Mouse (Mus musculus) bone marrow macrophage, adult 2 months (primary cell): Measurements from ENCODE around the gene Acpp. TPM values are rescaled to one million over a fixed set of nuclear protein-coding genes. Genes with fewer than 3 reads are reported as not detected.
"Not testable (repeated sequence)": the region's sequence is repeated elsewhere in the genome, so short reads cannot be mapped to it uniquely, and the experiment has no call there.

Experiments
- H3K27ac ChIP-seq: 2 replicates; pipeline ENCODE4 v1.5.1; 2012; ENCODE audit warnings: low read depth, low read length; ENCODE audit not compliant: insufficient read depth
- H3K4me1 ChIP-seq: 2 replicates; pipeline ENCODE4 v1.6.1; 2012; ENCODE audit warnings: low read length; ENCODE audit not compliant: control insufficient read depth, insufficient read depth
- H3K4me3 ChIP-seq: 2 replicates; pipeline ENCODE4 v1.5.1; 2012; ENCODE audit warnings: mild to moderate bottlenecking, low read length, moderate library complexity; ENCODE audit not compliant: insufficient read depth
- CTCF ChIP-seq: IDR thresholded peaks from 2 replicates; pipeline ENCODE4 v1.5.1; 2012; ENCODE audit warnings: low read depth, mild to moderate bottlenecking, low read length, moderate library complexity
- POLR2A ChIP-seq: IDR thresholded peaks from 2 replicates; pipeline ENCODE4 v1.6.1; 2012; ENCODE audit warnings: mild to moderate bottlenecking, low read depth, low read length, borderline replicate concordance
- polyA plus RNA-seq: library from polyadenylated mRNA; stranded (reverse); fragments of >200 nt; gene quantifications from 2 replicates; pipeline ENCODE4 v1.2.4, GENCODE M21; 2012; ENCODE audit not compliant: missing spikeins, insufficient read depth, insufficient read length

Gene Acpp
- 7.7 and 10.5 TPM in 2 replicates for polyA plus RNA-seq

GRCm38 (mm10) chr9:104337183-104337931, at the start of gene Acpp:
Gene Acpp, minus strand, starts transcription at chr9:104337748.
- no peak for TF ChIP-seq POLR2A
- TF ChIP-seq CTCF = no peak
- Histone ChIP-seq H3K4me3 (peak within 1 kb of the TSS; percentile 14), H3K27ac (no peak within 1 kb of the TSS), H3K4me1 (peaks cover 10% of the 10 kb centered on the region; the same call in 1 of the 2 replicates)

- no peak for TF ChIP-seq POLR2A
- TF ChIP-seq CTCF = no peak
- Histone ChIP-seq H3K27ac (no peak overlapping the region), H3K4me1 (no peaks in the 10 kb centered on the region), H3K4me3 (no peak overlapping the region)
Measured at GRCm38 (mm10) chr9:104382571-104383170, 45.1 kb upstream of the Acpp start.

GRCm38 (mm10) chr9:104379532-104380162, 42.1 kb upstream of the Acpp start:
- Histone ChIP-seq H3K4me3 (no peak overlapping the region), H3K4me1 (peaks cover 4% of the 10 kb centered on the region; the same call in 1 of the 2 replicates), H3K27ac (no peak overlapping the region)
- TF ChIP-seq POLR2A (no peak), CTCF (no peak)

GRCm38 (mm10) chr9:104375573-104375972, 38.0 kb upstream of the Acpp start:
- TF ChIP-seq CTCF = no peak
- TF ChIP-seq POLR2A = no peak
- Histone ChIP-seq H3K4me1 (peaks cover 4% of the 10 kb centered on the region; the same call in 1 of the 2 replicates), H3K27ac (no peak overlapping the region), H3K4me3 (no peak overlapping the region)

GRCm38 (mm10) chr9:104373253-104373652, 35.7 kb upstream of the Acpp start:
- no peak overlapping the region for H3K27ac ChIP-seq
- TF ChIP-seq POLR2A (no peak), CTCF (peak; percentile 45)
- H3K4me3 ChIP-seq = no peak overlapping the region
- H3K4me1 ChIP-seq = peaks cover 4% of the 10 kb centered on the region; the same call in 1 of the 2 replicates

- Histone ChIP-seq H3K4me1 (no peaks in the 10 kb centered on the region), H3K27ac (no peak overlapping the region), H3K4me3 (no peak overlapping the region)
- TF ChIP-seq POLR2A (no peak), CTCF (no peak)
Measured at GRCm38 (mm10) chr9:104366983-104367382, 29.4 kb upstream of the Acpp start.

GRCm38 (mm10) chr9:104361951-104362350, 24.4 kb upstream of the Acpp start:
- not testable (repeated sequence) for H3K27ac ChIP-seq, H3K4me3 ChIP-seq

GRCm38 (mm10) chr9:104361073-104361891, 23.7 kb upstream of the Acpp start:
- Histone ChIP-seq H3K4me3 (no peak overlapping the region), H3K4me1 (no peaks in the 10 kb centered on the region), H3K27ac (no peak overlapping the region)
- TF ChIP-seq CTCF (no peak), POLR2A (no peak)

More at GRCm38 (mm10) chr9:104361951-104362350, 24.4 kb upstream of the Acpp start:
- H3K4me1 ChIP-seq = not testable (repeated sequence)

- no peaks in the 10 kb centered on the region for H3K4me1 ChIP-seq
- TF ChIP-seq POLR2A (no peak), CTCF (no peak)
- no peak overlapping the region for H3K4me3 ChIP-seq
- no peak overlapping the region for H3K27ac ChIP-seq
Measured at GRCm38 (mm10) chr9:104360389-104360788, 22.8 kb upstream of the Acpp start.
